Mouse (Mus musculus) C2C12 (cell line): ENCODE data around the gene Rnf220.

Experiments used
- CEBPB ChIP-seq: IDR thresholded peaks from one replicate; pipeline ENCODE4 v1.6.1; 2011; ENCODE audit warnings: low read depth, mild to moderate bottlenecking, control low read depth, moderate library complexity
- CTCF ChIP-seq: IDR thresholded peaks from one replicate; pipeline ENCODE4 v1.5.1; 2011; ENCODE audit not compliant: control insufficient read depth, insufficient read depth, insufficient read length
- MAX ChIP-seq: IDR thresholded peaks from one replicate; pipeline ENCODE4 v1.6.1; 2011; ENCODE audit warnings: mild to moderate bottlenecking, control low read depth

DNA sequence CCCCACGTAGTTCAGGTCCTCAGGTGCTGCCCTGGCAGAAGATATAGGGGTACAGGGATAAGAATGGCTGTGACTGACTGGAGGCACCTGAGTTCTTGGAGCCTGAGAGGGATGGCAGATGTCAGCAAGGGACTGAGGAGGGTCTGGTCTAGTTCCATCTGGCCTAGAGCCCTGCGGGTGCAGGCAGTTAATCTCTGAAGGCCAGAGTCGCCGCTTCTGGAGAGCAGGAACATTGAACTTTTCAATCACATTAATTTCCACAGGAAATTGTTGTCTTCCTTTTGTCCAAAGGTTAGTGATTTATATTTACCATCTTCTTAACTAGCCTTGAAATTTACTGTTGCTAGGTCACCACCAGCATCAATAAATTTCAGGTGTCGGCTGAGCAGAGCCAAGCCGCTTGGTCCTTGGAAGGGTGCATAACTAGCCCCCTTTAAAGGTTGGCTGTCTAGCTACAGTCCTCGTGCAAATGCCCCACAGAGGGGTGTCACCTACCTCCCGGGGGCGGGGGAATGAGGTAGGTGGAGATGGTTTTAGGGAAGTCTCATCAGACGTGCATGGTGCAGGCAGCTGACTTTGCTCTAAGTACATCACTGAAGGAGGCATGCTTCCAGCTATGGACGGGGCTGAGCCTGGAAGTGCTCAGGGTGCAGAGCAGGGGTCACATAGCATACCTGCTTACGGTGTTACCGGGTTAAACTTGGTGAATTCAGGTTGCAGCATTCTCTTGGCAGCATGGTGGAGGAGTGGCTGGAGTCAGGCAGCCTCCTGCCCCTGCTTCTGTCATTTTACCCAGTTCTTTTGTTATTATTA lies 234.5 kb downstream of the Rnf220 start:
- TF ChIP-seq MAX (no peak), CTCF (no peak), CEBPB (no peak)
